Mouse (Mus musculus) testis, adult 2 months (tissue): Measurements from ENCODE around the gene Aip.

Source experiments
- CTCF ChIP-seq: fragments of 200-500 bp; IDR thresholded peaks from 2 replicates; pipeline ENCODE4 v1.5.1; 2012; ENCODE audit warnings: low read depth, mild to moderate bottlenecking, inconsistent platforms, low read length, moderate library complexity; ENCODE audit not compliant: control insufficient read depth, insufficient read depth, insufficient replicate concordance
- POLR2A ChIP-seq: fragments of 200-500 bp; IDR thresholded peaks from 2 replicates; pipeline ENCODE4 v1.6.1; 2012; ENCODE audit warnings: low read depth, mild to moderate bottlenecking, inconsistent platforms, low read length, moderate library complexity; ENCODE audit not compliant: control insufficient read depth

GRCm38 (mm10) chr19:4154437-4155222 lies 29.0 kb upstream of the Aip start:
- TF ChIP-seq POLR2A: no peak
- no peak for TF ChIP-seq CTCF
